In the genomic region with DNA sequence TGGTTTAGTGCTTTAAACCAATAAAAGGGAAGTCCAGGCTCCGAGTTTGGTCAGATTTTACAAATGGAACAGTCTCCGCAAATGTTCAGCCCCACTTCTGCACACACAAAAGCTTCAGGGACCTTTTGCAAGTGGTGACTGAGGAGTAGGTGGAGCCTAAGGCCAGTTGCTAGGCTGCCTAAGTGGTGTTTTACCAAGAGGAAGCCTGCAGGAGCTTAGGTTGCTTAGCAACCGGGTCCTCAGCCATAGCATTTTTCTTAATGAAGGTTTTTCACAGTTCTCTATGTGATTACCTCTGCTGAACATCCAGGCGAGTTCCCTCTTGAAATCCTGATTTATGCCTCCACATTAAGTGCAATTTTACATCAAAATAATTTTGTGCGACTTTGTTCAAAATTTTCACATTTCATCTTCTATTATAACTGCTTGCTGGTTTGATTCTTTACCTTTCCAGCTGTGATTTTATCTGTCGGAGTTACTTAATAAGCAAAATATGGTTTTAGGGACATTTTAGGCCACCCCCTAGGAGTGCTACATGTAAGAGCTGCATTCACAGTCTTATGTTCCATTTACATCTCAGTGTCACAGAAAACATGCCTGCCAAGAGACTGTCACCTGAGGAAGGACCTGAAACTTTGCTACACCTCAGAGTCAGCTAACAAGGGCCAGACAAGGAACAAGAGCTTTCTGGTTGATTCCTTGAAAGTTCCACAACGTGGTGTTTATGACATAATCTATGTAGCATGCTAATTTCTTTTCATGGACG, we compare ENCODE assay signal across 9 mouse cellular contexts.
DNase-seq lines count a peak whose midpoint lies in the region; ATAC-seq and TF ChIP-seq lines count a peak whose summit lies in the region.
"Had no signal": no experiment of that assay in that cellular context is flagged by ENCODE, and none has a peak within 500 bp of the region (broad histone marks: within the 10 kb centered on the region; RNA-seq: fewer than 3 reads in every experiment).

No protein-coding gene starts in this region.

- H3K4me3 ChIP-seq in hindbrain, embryonic 11.5 days (ENCODE audit: low read depth, low read length), result no peak overlapping the region
- no peak overlapping the region for H3K4me3 ChIP-seq in limb, embryonic 10.5 days
- H3K4me3 ChIP-seq: liver, embryonic 15.5 days had no signal

- no peaks in the 10 kb centered on the region for H3K27me3 ChIP-seq in hindbrain, embryonic 11.5 days (ENCODE audit: control insufficient read depth, insufficient read depth, low read length)
- H3K27me3 ChIP-seq in limb, embryonic 10.5 days (ENCODE audit: low read depth, poor library complexity, severe bottlenecking), result no peaks in the 10 kb centered on the region
- H3K27me3 ChIP-seq: liver, embryonic 15.5 days had no signal

- H3K27ac ChIP-seq in hindbrain, embryonic 11.5 days (ENCODE audit: low read depth, low read length), result peak overlapping the region; percentile 51
- H3K27ac ChIP-seq in limb, embryonic 10.5 days, result no peak overlapping the region
- H3K27ac ChIP-seq: liver, embryonic 15.5 days had no signal

- H3K9me3 ChIP-seq in hindbrain, embryonic 11.5 days (ENCODE audit: control insufficient read depth, low read length), result no peaks in the 10 kb centered on the region
- H3K9me3 ChIP-seq in limb, embryonic 10.5 days (replicated peaks), result no peaks in the 10 kb centered on the region
- H3K9me3 ChIP-seq: liver, embryonic 15.5 days had no signal

- TF ChIP-seq CTCF in brain, embryonic 14.5 days (IDR thresholded peaks at IDR 0.05; ENCODE audit: borderline replicate concordance, extremely low read depth, insufficient read depth, insufficient read length), result no peak

- H3K9ac ChIP-seq in hindbrain, embryonic 11.5 days (ENCODE audit: low read depth, low read length), result no peak overlapping the region
- H3K9ac ChIP-seq: liver, embryonic 15.5 days had no signal

- peak; percentile 28 for DNase-seq in ES-CJ7 (ENCODE audit: low read depth, low spot score)
- peak; percentile 99 for DNase-seq in brain, embryonic 14.5 days (ENCODE audit: low read depth)
- DNase-seq in hindbrain, embryonic 11.5 days (ENCODE audit: low spot score), result peak; percentile 82
- DNase-seq in limb, embryonic 10.5 days (ENCODE audit: low spot score), result peak; percentile 41
- peak; percentile 24 for DNase-seq in right cerebral cortex, postnatal 14 days
- no peak for DNase-seq in spleen, postnatal 14 days (ENCODE audit: low spot score in 2 of 2)
- DNase-seq in adrenal gland, adult 2 months, result no peak
- DNase-seq in urinary bladder, postnatal 36 days (ENCODE audit: low spot score in 2 of 2), result no peak

- H3K4me1 ChIP-seq in hindbrain, embryonic 11.5 days (replicated peaks; ENCODE audit: control insufficient read depth, insufficient read depth, low read length), result 0 out of 2 replicates have a peak, but pooled peaks cover 2% of the 10 kb centered on the region
- H3K4me1 ChIP-seq in limb, embryonic 10.5 days, result peaks cover 9% of the 10 kb centered on the region
- H3K4me1 ChIP-seq: liver, embryonic 15.5 days had no signal

- H3K36me3 ChIP-seq in hindbrain, embryonic 11.5 days (ENCODE audit: control insufficient read depth, insufficient read depth, low read length), result no peaks in the 10 kb centered on the region
- no peaks in the 10 kb centered on the region for H3K36me3 ChIP-seq in limb, embryonic 10.5 days
- H3K36me3 ChIP-seq: liver, embryonic 15.5 days had no signal

- peak; percentile 97 for ATAC-seq in hindbrain, embryonic 11.5 days (ENCODE audit: low FRiP score)

- WGBS in hindbrain, embryonic 11.5 days, result 29% methylated on average over 8 of the region's 8 CpGs
- WGBS in limb, embryonic 10.5 days, result 48% methylated on average over 8 of the region's 8 CpGs

- TF ChIP-seq POLR2A in brain, embryonic 14.5 days (IDR thresholded peaks at IDR 0.05; ENCODE audit: borderline replicate concordance, extremely low read depth, insufficient read depth, insufficient read length, poor library complexity, severe bottlenecking), result no peak

- H3K4me2 ChIP-seq in hindbrain, embryonic 11.5 days (replicated peaks; ENCODE audit: low read depth, low read length), result no peak overlapping the region
- H3K4me2 ChIP-seq: liver, embryonic 15.5 days had no signal

Comparison
In these comparisons a context has a peak if more than half of its experiments do, and no peak if none do; other contexts are left out.
1. DNase-seq: peak in ES-CJ7 (single experiment), brain, embryonic 14.5 days (single experiment), hindbrain, embryonic 11.5 days (single experiment), limb, embryonic 10.5 days (single experiment) and right cerebral cortex, postnatal 14 days (single experiment); none in spleen, postnatal 14 days (0 of 2), adrenal gland, adult 2 months (single experiment) and urinary bladder, postnatal 36 days (0 of 2).